Mouse (Mus musculus) CH12.LX (cell line): ENCODE measurements around the gene Leap2.

Source experiments
- UBTF ChIP-seq: IDR thresholded peaks from 2 replicates; pipeline ENCODE4 v1.6.1; 2012; ENCODE audit warnings: low read depth, mild to moderate bottlenecking, inconsistent platforms, low read length, improper control_type of control experiment, moderate library complexity
- ZNF384 ChIP-seq: IDR thresholded peaks from 2 replicates; pipeline ENCODE4 v1.6.1; 2012; ENCODE audit warnings: low read depth, low read length, improper control_type of control experiment, inconsistent platforms

DNA sequence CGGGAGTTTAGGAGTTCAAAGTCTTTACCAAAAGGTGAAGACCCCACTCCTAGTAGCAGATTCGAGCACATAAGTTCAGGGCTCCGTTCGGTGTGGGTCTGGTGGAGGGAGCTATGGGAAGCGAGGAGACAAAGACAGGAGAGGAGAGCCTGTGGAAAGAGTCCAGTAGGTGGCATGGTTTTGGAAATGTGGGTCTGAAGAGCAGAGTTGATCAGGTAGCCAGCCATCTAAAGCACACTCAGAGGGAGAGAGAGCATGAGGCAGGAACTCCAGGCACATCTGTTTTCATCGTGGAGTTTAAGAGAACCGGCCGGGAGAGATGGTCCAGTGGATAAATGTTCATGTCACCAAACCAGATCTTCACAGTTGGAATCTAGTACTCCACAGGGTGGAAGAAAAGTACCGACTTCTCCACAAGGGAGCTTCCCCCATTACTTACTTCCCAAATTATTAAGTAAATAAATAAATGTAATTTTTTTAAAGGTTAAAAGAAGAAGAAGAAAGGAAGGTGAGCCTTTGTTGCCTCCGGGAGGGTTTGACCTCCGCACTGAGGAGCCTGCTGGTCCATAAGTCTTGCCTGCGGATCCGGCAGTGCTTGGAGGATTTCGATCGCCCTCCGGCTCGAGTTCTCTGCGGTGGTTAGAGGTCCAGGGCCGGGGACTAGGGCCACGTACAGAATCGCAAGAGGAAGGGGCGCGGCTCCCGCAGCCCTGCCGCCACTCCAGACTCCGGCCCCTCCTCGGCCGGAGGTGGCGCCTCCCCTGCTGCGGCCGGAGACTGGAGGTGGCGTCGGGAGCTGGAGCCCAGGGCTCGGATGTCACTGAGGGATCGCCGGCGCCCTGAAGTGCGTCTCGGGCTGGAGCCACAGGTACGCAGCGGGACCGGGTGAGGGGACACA is 33.8 kb upstream of the Leap2 start, which contains the start of the genes Gm10447 and Shroom1:
- no peak for TF ChIP-seq UBTF
- no peak for TF ChIP-seq ZNF384
